Mouse (Mus musculus) heart, postnatal 0 days (tissue): ENCODE measurements around the gene Igdcc4. TPM values are rescaled to one million over a fixed set of nuclear protein-coding genes. Genes with fewer than 3 reads are reported as not detected.

Source experiments
- ATAC-seq: fragments of 200-750 bp; cut with Nextera tagmentation; 2 replicates; pipeline ENCODE4 v1.8.0; 2017; ENCODE audit warnings: low read depth, moderate number of reproducible peaks, moderate library complexity; ENCODE audit not compliant: insufficient read depth
- DNase-seq: peaks from one replicate; pipeline ENCODE4 v3.0.0-alpha.2; 2016; ENCODE audit warnings: low spot score
- H3K27ac ChIP-seq: fragments of 300-500 bp; sonication (generic); 2 replicates; pipeline ENCODE4 v1.5.1; 2014; ENCODE audit warnings: low read depth, mild to moderate bottlenecking
- H3K27me3 ChIP-seq: fragments of 300-500 bp; sonication (generic); 2 replicates; pipeline ENCODE4 v1.6.1; 2014; ENCODE audit warnings: low read length, mixed read lengths; ENCODE audit not compliant: control insufficient read depth, insufficient read depth
- H3K36me3 ChIP-seq: fragments of 300-500 bp; sonication (generic); replicated peaks from 2 replicates; pipeline ENCODE4 v1.6.1; 2014; ENCODE audit warnings: low read length, mixed read lengths; ENCODE audit not compliant: control insufficient read depth, insufficient read depth
- H3K4me1 ChIP-seq: fragments of 300-500 bp; sonication (generic); 2 replicates; pipeline ENCODE4 v1.6.1; 2014; ENCODE audit warnings: antibody characterized with exemption; ENCODE audit not compliant: control insufficient read depth, insufficient read depth
- H3K4me2 ChIP-seq: fragments of 300-500 bp; sonication (generic); 2 replicates; pipeline ENCODE4 v1.6.1; 2014; ENCODE audit warnings: low read depth, mild to moderate bottlenecking, low read length, moderate library complexity
- H3K4me3 ChIP-seq: fragments of 300-500 bp; sonication (generic); 2 replicates; pipeline ENCODE4 v1.5.1; 2014; ENCODE audit warnings: low read depth, low read length
- H3K9ac ChIP-seq: fragments of 300-500 bp; sonication (generic); replicated peaks from 2 replicates; pipeline ENCODE4 v1.6.1; 2014; ENCODE audit warnings: low read depth, low read length, mixed read lengths
- H3K9me3 ChIP-seq: fragments of 300-500 bp; sonication (generic); replicated peaks from 2 replicates; pipeline ENCODE4 v1.6.1; 2016; ENCODE audit warnings: low read length; ENCODE audit not compliant: control insufficient read depth
- CTCF ChIP-seq: IDR thresholded peaks from 2 replicates; pipeline ENCODE4 v1.5.1; 2016; ENCODE audit warnings: antibody characterized with exemption, control low read depth, low read depth
- EP300 ChIP-seq: IDR thresholded peaks from 2 replicates; pipeline ENCODE4 v1.6.1; 2016; ENCODE audit warnings: antibody characterized with exemption, low read depth
- WGBS: fragments of 180-500 bp; shearing (Covaris S2); extraction: QIAGEN DNeasy Blood & Tissue Kit; methylation state at CpG from one replicate; pipeline ENCODE4 v1.1.7; 2014; 5-methylcytosine and 5-hydroxymethylcytosine counted together
- polyA plus RNA-seq: library from polyadenylated mRNA; unstranded; fragments of >200 nt; fragmentation: Nextera tagmentation; extraction: Ambion mirVana; gene quantifications from 2 replicates; pipeline ENCODE4 v1.2.1, GENCODE M21; 2015
- total RNA-seq: library from RNA; depleted of rRNA; stranded (reverse); fragments of >200 nt; gene quantifications from 2 replicates; pipeline ENCODE4 v1.2.3, GENCODE M21; 2014; ENCODE audit warnings: low replicate concordance

Gene Igdcc4
- total and polyA plus RNA-seq, 2 experiments from 2014 or later: 3.2 to 13.9 TPM

DNA sequence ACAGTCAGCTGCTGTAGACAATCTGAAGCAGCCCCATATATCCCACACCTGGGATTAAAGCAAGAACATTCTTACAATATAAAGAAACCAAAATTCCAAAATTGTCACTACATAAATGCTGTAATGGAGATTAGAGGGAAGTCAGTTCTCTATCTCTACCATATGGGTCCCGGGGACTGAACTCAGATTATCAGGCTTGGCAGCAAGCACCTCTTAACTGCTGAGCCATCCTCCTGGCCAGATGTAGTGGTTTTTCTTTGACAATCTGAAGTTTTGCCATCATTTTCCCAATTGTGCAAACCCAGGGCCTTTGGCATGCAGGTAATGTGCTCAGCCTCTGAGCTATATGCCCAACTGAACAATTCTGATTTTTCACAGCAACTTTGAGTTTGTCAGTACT is 16.0 kb upstream of the Igdcc4 start:
- TF ChIP-seq CTCF: no peak
- no peak for TF ChIP-seq EP300
- H3K36me3 ChIP-seq: peaks cover 36% of the 10 kb centered on the region
- 65% methylated on average over 1 of the region's 1 CpGs for WGBS
- no peak overlapping the region for H3K27ac ChIP-seq
- no peaks in the 10 kb centered on the region for H3K9me3 ChIP-seq
- ATAC-seq (no peak), DNase-seq (no peak)
- H3K4me1 ChIP-seq: no peaks in the 10 kb centered on the region
- no peak overlapping the region for H3K4me3 ChIP-seq
- H3K4me2 ChIP-seq: no peak overlapping the region
- H3K27me3 ChIP-seq: no peaks in the 10 kb centered on the region
- no peak overlapping the region for H3K9ac ChIP-seq

DNA sequence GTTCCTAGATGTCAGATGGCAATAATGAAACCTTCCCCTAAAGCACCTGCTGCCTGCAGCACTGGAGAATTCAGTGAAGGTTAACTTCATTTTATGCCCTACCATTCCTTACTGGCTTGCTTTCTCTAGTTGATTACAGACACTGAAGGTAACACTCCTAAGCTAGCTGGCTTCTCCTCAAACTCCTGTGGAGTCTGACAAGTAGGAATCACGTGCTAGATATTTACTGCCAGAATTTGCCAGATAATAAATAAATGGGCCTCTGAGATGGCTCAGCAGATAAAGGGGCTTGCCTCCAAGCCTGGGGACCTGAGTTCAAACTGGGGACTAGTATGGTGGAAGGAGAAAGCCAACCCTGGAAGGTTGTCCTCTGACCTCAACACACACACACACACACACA is 14.5 kb upstream of the Igdcc4 start:
- peaks cover 21% of the 10 kb centered on the region for H3K36me3 ChIP-seq
- H3K4me1 ChIP-seq: no peaks in the 10 kb centered on the region
- H3K27me3 ChIP-seq: no peaks in the 10 kb centered on the region
- no peak overlapping the region for H3K4me2 ChIP-seq
- H3K27ac ChIP-seq: no peak overlapping the region
- H3K9me3 ChIP-seq: no peaks in the 10 kb centered on the region
- no peak overlapping the region for H3K4me3 ChIP-seq
- WGBS: 36% methylated on average over 1 of the region's 1 CpGs
- ATAC-seq (no peak), DNase-seq (no peak)
- TF ChIP-seq CTCF (no peak), EP300 (no peak)
- no peak overlapping the region for H3K9ac ChIP-seq

DNA sequence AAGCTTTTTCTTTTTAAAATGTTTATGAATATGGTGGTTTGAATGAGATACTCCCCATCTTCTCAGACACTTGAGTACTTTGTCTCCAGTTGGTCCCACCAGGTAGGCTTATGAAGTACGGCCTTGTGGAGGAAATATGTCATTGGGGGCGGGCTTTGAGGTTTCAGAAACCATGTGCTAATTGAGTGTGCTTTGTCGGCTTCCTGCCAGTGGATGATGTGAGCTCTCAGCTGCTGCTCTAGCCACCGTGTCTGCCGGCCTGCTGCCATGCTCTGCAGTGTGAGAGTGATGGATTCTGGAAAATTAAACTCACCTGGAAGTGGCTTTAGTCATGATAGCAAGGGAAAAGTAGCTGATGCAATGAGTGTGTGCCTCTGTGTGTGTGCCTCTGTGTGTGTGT is 13.8 kb upstream of the Igdcc4 start:
- no peak for DNase-seq
- Histone ChIP-seq H3K27me3 (no peaks in the 10 kb centered on the region), H3K4me1 (no peaks in the 10 kb centered on the region), H3K4me3 (no peak overlapping the region), H3K27ac (no peak overlapping the region), H3K9me3 (no peaks in the 10 kb centered on the region), H3K9ac (no peak overlapping the region), H3K36me3 (peaks cover 14% of the 10 kb centered on the region), H3K4me2 (no peak overlapping the region)
- WGBS: 40% methylated on average over 5 of the region's 5 CpGs
- TF ChIP-seq CTCF: no peak
- TF ChIP-seq EP300: no peak
- no peak for ATAC-seq

DNA sequence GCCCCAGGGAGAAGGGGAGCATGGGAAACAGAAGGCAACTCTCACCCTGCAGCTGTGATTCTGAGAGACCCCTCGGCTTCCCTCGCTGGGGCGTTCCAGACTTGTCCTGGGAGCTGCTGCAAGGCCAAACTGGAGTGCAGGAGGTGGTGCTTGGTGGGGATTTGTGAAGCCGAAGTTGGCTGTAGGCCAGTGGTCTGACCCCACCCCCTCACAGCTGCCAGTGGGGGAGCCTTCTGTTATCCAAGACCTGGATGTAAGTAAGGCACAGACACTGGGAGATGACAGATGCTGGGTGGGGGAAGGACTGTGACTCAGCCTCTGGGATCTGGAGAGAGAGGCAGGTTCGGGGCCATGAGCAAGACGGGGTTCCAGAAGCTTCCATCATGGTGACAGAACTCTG is 7.0 kb upstream of the Igdcc4 start:
- H3K36me3 ChIP-seq: no peaks in the 10 kb centered on the region
- TF ChIP-seq EP300 (no peak), CTCF (no peak)
- H3K4me2 ChIP-seq: no peak overlapping the region
- H3K9ac ChIP-seq: 0 out of 2 replicates have a peak overlapping the region, but pooled peaks have one; percentile 12
- H3K27ac ChIP-seq: no peak overlapping the region
- ATAC-seq (peak; percentile 73; the same call in 1 of the 2 replicates), DNase-seq (peak; percentile 55)
- 13% methylated on average over 6 of the region's 6 CpGs for WGBS
- no peaks in the 10 kb centered on the region for H3K4me1 ChIP-seq
- H3K4me3 ChIP-seq: no peak overlapping the region
- no peaks in the 10 kb centered on the region for H3K9me3 ChIP-seq
- no peaks in the 10 kb centered on the region for H3K27me3 ChIP-seq

DNA sequence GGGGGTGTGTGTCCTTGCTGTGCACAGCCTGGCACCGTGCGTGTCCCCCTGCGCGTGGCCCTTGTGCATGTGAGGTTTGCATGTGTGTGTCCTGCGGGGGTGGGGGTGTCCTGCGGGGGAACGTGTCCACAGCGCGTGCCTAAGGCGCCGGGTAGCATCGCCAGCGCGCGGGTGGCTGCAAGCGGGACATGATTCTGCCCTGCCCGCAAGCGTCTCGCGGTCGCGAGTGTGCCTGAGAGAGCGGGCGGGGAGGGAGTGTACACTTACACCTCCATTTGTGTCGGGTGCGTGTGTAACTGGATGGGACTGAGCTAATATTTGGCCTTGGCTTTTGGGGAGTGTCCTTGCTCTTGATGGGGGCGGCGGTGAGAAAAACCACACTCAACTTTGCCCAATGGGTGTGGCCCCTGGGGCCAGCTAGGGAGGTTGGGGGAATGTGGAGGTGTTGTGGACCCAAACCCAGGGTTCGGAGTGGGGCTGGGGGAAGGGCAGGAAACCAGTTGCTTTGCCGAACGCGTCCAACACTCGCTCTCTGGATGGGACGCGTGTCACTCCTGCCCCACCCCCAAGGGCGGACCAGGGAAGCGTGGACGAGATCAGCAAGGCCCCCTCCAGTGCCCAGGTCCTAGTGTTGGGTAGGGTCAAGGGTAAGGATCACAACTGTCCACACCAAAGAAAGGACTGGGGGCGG is 545 bp downstream of the Igdcc4 start:
- DNase-seq (no peak), ATAC-seq (peak; percentile 56)
- Histone ChIP-seq H3K4me3 (peak overlapping the region; percentile 74), H3K4me1 (peaks cover 4% of the 10 kb centered on the region; the same call in 1 of the 2 replicates), H3K4me2 (peak overlapping the region; percentile 100), H3K9ac (peak overlapping the region; percentile 64), H3K36me3 (no peaks in the 10 kb centered on the region), H3K27ac (peak overlapping the region; percentile 49; the same call in 1 of the 2 replicates), H3K9me3 (no peaks in the 10 kb centered on the region), H3K27me3 (no peaks in the 10 kb centered on the region)
- TF ChIP-seq EP300 (no peak), CTCF (no peak)
- 1% methylated on average over 37 of the region's 39 CpGs for WGBS
